Mouse (Mus musculus): ENCODE measurements around the gene Prrt1. TPM values are rescaled to one million over a fixed set of nuclear protein-coding genes. Genes with fewer than 3 reads are reported as not detected.

Prrt1 gene
- polyA plus RNA-seq, 1 experiment from 2014 or later: 0.57 TPM

DNA sequence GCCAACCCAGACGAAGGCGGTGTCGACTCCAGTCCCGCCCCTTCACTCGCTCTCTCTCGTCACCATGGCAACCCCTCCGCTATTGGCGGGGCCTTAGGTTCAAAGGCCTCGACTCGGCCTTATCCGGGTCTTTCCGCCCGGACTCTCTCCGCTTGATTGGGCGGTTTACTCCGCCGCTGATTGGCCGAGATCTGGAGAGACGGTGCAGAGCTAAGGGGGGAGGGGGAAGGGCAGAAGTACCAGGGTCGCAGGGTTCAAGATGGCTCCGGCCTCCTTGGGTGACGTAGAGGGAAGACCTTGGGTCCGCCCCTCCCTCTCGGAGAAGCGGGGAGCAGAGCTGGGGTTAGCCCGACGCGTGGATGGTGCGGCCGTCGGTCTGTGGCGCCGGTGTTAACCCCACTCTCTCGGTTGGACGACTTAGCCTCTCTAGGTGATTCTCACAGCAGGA is 25.2 kb upstream of the Prrt1 start, which contains the start of gene Agpat1:
Gene Agpat1 (plus strand): TSS at position 202 of the 448 bp plus-strand sequence.
- H3K4me2 ChIP-seq (ENCODE audit: low read depth): peak within 1 kb of the TSS; percentile 98
- peak within 1 kb of the TSS; percentile 63 for H3K9ac ChIP-seq (ENCODE audit: low read length)
- no peaks in the 10 kb centered on the region for H3K27me3 ChIP-seq (ENCODE audit: control insufficient read depth, insufficient read depth, low read length)
- peaks cover 23% of the 10 kb centered on the region for H3K4me1 ChIP-seq (ENCODE audit: control insufficient read depth, insufficient read depth, low read length)
- under 1% methylated on average over 34 of the region's 35 CpGs for WGBS
- no peaks in the 10 kb centered on the region for H3K9me3 ChIP-seq (ENCODE audit: control insufficient read depth, low read length)
- peak within 1 kb of the TSS; percentile 91 for H3K27ac ChIP-seq (ENCODE audit: low read depth, low read length)
- peaks cover 4% of the 10 kb centered on the region; the same call in 1 of the 2 replicates for H3K36me3 ChIP-seq (ENCODE audit: control insufficient read depth, insufficient read depth, low read length)
- ATAC-seq (ENCODE audit: insufficient read depth, low FRiP score, low TSS enrichment) (peak; percentile 84), DNase-seq (ENCODE audit: low spot score) (peak; percentile 99)
- peak within 1 kb of the TSS; percentile 86 for H3K4me3 ChIP-seq (ENCODE audit: low read depth, low read length)

DNA sequence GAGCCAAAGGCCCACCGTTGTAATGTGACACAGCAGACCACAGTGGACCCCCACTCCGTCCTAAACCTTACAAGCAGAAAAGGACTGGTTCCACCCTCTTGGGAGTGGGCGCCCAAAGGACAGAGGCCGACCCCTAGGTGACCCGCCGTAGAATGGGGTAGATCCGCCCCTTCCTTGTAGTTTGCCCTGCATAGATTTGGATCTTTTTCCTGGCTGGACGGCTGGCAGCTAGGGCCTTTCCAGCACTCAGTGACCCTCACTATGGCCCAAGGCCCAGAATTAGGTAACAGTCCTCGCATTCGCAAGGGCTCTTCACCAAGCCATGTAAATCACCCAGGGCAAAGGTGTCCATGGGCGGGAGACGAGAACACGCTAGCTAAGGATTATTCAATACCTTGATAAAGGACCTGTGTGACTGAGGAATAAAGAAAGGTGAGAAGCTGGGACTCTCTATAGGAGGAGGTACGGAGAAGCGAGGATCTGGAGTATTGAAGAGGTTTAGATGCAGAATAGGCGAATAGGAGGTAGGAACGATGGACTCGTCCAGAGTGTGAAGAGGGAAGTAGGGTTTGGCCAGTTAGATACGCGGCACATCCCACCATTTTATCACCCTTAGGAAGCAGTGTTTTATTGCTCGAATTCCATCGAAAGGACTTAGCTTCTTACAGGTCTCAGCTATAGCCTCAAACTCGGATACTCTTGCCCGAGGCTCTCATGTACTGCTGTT is 24.7 kb upstream of the Prrt1 start:
- Histone ChIP-seq H3K4me3 (ENCODE audit: low read depth, low read length) (peak overlapping the region; percentile 86), H3K4me2 (ENCODE audit: low read depth) (peak overlapping the region; percentile 98), H3K27ac (ENCODE audit: low read depth, low read length) (peak overlapping the region; percentile 91), H3K36me3 (ENCODE audit: control insufficient read depth, insufficient read depth, low read length) (peaks cover 4% of the 10 kb centered on the region; the same call in 1 of the 2 replicates), H3K9ac (ENCODE audit: low read length) (peak overlapping the region; percentile 63), H3K27me3 (ENCODE audit: control insufficient read depth, insufficient read depth, low read length) (no peaks in the 10 kb centered on the region), H3K9me3 (ENCODE audit: control insufficient read depth, low read length) (no peaks in the 10 kb centered on the region), H3K4me1 (ENCODE audit: control insufficient read depth, insufficient read depth, low read length) (peaks cover 23% of the 10 kb centered on the region)
- ATAC-seq (ENCODE audit: insufficient read depth, low FRiP score, low TSS enrichment): no peak; the same call in 1 of the 2 replicates
- no peak for DNase-seq (ENCODE audit: low spot score)
- WGBS: 10% methylated on average over 24 of the region's 24 CpGs

DNA sequence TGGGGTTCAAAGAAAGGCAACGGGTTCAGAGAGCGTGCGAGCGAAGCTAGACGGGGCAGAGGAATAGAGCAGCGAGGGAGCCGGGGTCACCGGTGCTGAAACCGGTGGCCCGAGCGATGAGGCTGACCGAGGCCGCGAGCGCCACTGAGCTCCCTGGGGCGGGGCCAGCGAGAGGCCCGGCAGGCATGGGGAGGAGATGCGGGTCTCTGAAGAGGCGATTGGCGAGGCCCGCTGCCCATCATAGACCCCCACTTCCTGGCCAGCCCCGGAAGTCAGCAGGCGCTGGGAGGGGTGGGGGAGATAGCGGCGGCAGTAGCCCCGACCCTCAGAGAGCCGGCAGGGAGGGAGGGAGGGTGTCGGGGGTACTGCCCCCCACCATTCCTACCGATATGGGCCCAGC is 23.7 kb upstream of the Prrt1 start:
- H3K9ac ChIP-seq (ENCODE audit: low read length): peak overlapping the region; percentile 88
- H3K27me3 ChIP-seq (ENCODE audit: control insufficient read depth, insufficient read depth, low read length): no peaks in the 10 kb centered on the region
- H3K4me1 ChIP-seq (ENCODE audit: control insufficient read depth, insufficient read depth, low read length): peaks cover 23% of the 10 kb centered on the region
- DNase-seq (ENCODE audit: low spot score) (peak; percentile 96), ATAC-seq (ENCODE audit: insufficient read depth, low FRiP score, low TSS enrichment) (peak; percentile 32)
- H3K9me3 ChIP-seq (ENCODE audit: control insufficient read depth, low read length): no peaks in the 10 kb centered on the region
- H3K4me3 ChIP-seq (ENCODE audit: low read depth, low read length): peak overlapping the region; percentile 86
- peak overlapping the region; percentile 91 for H3K27ac ChIP-seq (ENCODE audit: low read depth, low read length)
- under 1% methylated on average over 30 of the region's 30 CpGs for WGBS
- H3K4me2 ChIP-seq (ENCODE audit: low read depth): peak overlapping the region; percentile 98
- H3K36me3 ChIP-seq (ENCODE audit: control insufficient read depth, insufficient read depth, low read length): peaks cover 3% of the 10 kb centered on the region

DNA sequence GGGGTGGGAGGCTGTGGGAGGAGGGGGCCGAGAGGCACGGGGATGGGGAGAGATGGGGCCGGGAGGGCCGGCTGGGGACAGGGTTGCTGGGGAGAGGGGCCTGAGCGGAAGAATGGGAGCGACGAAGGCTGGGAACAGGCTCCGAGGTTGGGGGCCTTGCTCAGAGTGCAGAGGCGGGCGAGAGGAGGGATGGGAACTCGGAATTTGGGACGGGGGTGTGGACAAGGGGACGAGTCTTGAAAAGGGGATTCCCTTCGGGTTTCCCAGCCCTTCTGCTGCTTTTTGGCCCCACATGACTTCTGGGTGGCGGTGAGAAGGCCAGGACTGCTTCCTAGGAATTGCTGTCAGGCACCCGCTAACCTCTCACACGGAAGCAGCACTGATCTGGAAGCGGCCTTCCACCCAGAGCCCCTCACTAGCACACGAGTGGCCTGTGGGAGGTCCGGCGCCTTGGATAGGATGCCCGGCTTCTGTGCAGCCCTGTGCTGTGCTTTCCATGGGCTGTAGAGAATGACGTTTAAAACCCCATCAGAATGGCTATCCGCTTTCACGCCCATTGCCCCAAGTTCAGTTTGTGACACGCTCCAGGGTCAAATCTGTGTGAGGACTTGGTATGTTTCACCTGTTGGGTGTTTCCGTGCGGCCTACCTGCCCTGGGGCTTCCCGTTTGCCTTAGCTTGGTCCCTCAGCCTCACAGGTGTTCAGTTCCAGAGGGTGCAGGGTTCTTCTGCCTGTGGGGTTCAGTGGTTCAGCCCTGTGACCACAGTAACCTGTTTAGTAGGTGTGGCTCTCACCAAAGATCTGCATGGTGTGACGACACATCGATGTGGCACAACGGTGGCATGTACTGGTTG is 22.9 kb upstream of the Prrt1 start:
- peaks cover 4% of the 10 kb centered on the region for H3K36me3 ChIP-seq (ENCODE audit: control insufficient read depth, insufficient read depth, low read length)
- peak overlapping the region; percentile 98 for H3K4me2 ChIP-seq (ENCODE audit: low read depth)
- ATAC-seq (ENCODE audit: insufficient read depth, low FRiP score, low TSS enrichment) (no peak), DNase-seq (ENCODE audit: low spot score) (no peak)
- no peaks in the 10 kb centered on the region for H3K27me3 ChIP-seq (ENCODE audit: control insufficient read depth, insufficient read depth, low read length)
- H3K9ac ChIP-seq (ENCODE audit: low read length): peak overlapping the region; percentile 88
- peak overlapping the region; percentile 86 for H3K4me3 ChIP-seq (ENCODE audit: low read depth, low read length)
- peak overlapping the region; percentile 75 for H3K27ac ChIP-seq (ENCODE audit: low read depth, low read length)
- no peaks in the 10 kb centered on the region for H3K9me3 ChIP-seq (ENCODE audit: control insufficient read depth, low read length)
- 19% methylated on average over 32 of the region's 32 CpGs for WGBS
- peaks cover 23% of the 10 kb centered on the region for H3K4me1 ChIP-seq (ENCODE audit: control insufficient read depth, insufficient read depth, low read length)

DNA sequence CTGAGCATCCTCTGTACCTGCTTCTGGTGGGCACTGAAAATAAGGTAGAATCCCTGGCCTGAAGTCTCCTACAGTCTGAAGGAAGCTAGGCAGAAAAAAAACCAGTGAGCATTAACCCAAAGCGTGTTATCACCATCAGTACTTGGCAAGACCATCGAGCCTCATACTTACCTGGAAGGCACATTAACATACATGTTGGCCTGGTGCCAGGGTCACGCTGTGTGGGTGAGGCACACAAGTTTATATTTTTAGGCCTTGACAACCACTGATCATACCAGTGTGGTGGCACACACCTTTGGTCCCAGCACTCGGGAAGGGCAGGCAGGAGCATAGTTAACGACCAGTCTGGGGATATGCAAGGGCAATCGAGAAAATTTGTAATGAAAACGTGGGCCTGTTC is 21.3 kb upstream of the Prrt1 start:
- Histone ChIP-seq H3K4me1 (ENCODE audit: control insufficient read depth, insufficient read depth, low read length) (peaks cover 13% of the 10 kb centered on the region), H3K4me3 (ENCODE audit: low read depth, low read length) (no peak overlapping the region), H3K9me3 (ENCODE audit: control insufficient read depth, low read length) (no peaks in the 10 kb centered on the region), H3K27me3 (ENCODE audit: control insufficient read depth, insufficient read depth, low read length) (no peaks in the 10 kb centered on the region), H3K4me2 (ENCODE audit: low read depth) (no peak overlapping the region), H3K36me3 (ENCODE audit: control insufficient read depth, insufficient read depth, low read length) (peaks cover 8% of the 10 kb centered on the region), H3K27ac (ENCODE audit: low read depth, low read length) (no peak overlapping the region), H3K9ac (ENCODE audit: low read length) (no peak overlapping the region)
- DNase-seq (ENCODE audit: low spot score) (no peak), ATAC-seq (ENCODE audit: insufficient read depth, low FRiP score, low TSS enrichment) (no peak)
- 94% methylated on average over 7 of the region's 7 CpGs for WGBS

DNA sequence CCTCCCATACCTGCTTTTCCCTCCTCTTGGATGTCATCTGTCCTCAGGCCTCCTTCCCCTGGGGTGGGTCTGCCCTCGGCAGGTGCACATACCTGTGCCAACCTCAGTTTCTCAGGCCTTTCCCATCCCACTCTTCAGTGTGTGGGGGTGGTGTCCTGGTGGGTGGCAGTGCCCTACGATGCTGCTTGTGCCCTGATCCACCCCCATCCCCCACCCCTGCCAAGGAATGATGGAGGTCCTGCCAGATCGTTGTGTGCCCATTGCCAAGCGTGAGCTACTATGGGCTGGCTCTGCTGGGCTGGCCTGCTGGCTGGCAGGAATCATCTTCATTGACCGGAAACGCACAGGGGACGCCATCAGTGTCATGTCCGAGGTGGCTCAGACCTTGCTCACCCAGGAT is 18.3 kb upstream of the Prrt1 start:
- no peak for ATAC-seq (ENCODE audit: insufficient read depth, low FRiP score, low TSS enrichment)
- Histone ChIP-seq H3K4me1 (ENCODE audit: control insufficient read depth, insufficient read depth, low read length) (peaks cover 5% of the 10 kb centered on the region), H3K4me2 (ENCODE audit: low read depth) (no peak overlapping the region), H3K36me3 (ENCODE audit: control insufficient read depth, insufficient read depth, low read length) (peaks cover 13% of the 10 kb centered on the region), H3K27me3 (ENCODE audit: control insufficient read depth, insufficient read depth, low read length) (no peaks in the 10 kb centered on the region), H3K9ac (ENCODE audit: low read length) (no peak overlapping the region), H3K9me3 (ENCODE audit: control insufficient read depth, low read length) (no peaks in the 10 kb centered on the region), H3K27ac (ENCODE audit: low read depth, low read length) (no peak overlapping the region), H3K4me3 (ENCODE audit: low read depth, low read length) (no peak overlapping the region)
- DNase-seq (ENCODE audit: low spot score): no peak
- WGBS: 89% methylated on average over 8 of the region's 8 CpGs

DNA sequence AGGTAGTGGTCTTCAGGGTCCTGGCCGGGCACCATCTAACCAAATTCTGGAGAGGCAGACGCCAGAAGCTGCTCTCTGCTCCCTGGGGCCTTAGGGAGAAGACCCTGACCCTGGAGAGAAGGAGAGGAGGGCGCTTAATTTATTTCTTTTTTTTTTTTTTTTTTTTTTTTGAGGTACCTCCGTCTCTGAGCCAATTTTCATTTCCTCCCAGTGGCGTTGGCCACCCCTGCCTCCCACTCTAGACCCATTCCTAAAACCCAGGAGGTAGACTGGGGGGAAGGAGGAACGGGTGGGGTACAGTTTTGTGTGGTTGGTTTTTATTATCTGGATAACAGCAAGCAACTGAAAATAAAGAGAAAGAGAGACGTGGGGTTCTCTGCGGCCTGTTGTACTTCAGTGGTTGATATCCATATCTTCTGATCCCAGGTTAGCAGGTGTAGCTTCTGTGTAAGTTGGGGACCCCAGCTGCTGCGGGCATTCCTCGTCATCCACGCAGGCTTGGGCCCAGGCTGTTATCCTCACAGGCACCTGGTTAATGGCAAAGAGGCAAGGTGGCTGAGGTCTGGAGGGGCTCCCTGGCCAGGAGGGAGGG is 16.2 kb upstream of the Prrt1 start:
- Histone ChIP-seq H3K27me3 (ENCODE audit: control insufficient read depth, insufficient read depth, low read length) (no peaks in the 10 kb centered on the region), H3K4me1 (ENCODE audit: control insufficient read depth, insufficient read depth, low read length) (no peaks in the 10 kb centered on the region), H3K4me2 (ENCODE audit: low read depth) (no peak overlapping the region), H3K27ac (ENCODE audit: low read depth, low read length) (no peak overlapping the region), H3K4me3 (ENCODE audit: low read depth, low read length) (no peak overlapping the region), H3K9ac (ENCODE audit: low read length) (no peak overlapping the region), H3K9me3 (ENCODE audit: control insufficient read depth, low read length) (no peaks in the 10 kb centered on the region), H3K36me3 (ENCODE audit: control insufficient read depth, insufficient read depth, low read length) (peaks cover 13% of the 10 kb centered on the region)
- 95% methylated on average over 11 of the region's 11 CpGs for WGBS
- ATAC-seq (ENCODE audit: insufficient read depth, low FRiP score, low TSS enrichment): no peak
- no peak for DNase-seq (ENCODE audit: low spot score)

DNA sequence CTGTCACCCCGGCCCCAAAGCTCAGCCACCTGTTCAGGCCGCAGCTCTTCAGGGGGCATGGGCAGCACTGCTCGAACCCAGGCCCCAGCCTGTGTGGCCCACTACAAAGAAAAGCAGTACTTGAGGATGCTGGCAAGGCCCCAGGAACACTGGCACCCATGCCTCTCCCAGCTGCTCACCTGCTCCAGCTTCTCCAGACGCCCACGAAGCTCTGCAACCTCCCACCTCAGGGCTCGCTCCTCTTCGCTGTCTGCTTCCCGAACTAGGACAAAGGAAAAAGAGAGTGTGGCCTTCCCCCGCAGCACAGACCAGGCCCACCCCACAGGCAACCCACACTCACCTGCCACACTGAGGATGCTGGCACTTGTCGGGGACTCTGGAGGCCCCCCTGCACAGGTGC is 15.5 kb upstream of the Prrt1 start:
- H3K27me3 ChIP-seq (ENCODE audit: control insufficient read depth, insufficient read depth, low read length): no peaks in the 10 kb centered on the region
- no peak for ATAC-seq (ENCODE audit: insufficient read depth, low FRiP score, low TSS enrichment)
- WGBS: 88% methylated on average over 10 of the region's 10 CpGs
- H3K36me3 ChIP-seq (ENCODE audit: control insufficient read depth, insufficient read depth, low read length): peaks cover 13% of the 10 kb centered on the region
- H3K9me3 ChIP-seq (ENCODE audit: control insufficient read depth, low read length): no peaks in the 10 kb centered on the region
- H3K4me2 ChIP-seq (ENCODE audit: low read depth): no peak overlapping the region
- H3K9ac ChIP-seq (ENCODE audit: low read length): no peak overlapping the region
- no peak overlapping the region for H3K4me3 ChIP-seq (ENCODE audit: low read depth, low read length)
- no peaks in the 10 kb centered on the region for H3K4me1 ChIP-seq (ENCODE audit: control insufficient read depth, insufficient read depth, low read length)
- DNase-seq (ENCODE audit: low spot score): no peak
- no peak overlapping the region for H3K27ac ChIP-seq (ENCODE audit: low read depth, low read length)

Data from neural tube, embryonic 11.5 days (tissue).